Mouse (Mus musculus) megakaryocyte, embryonic 14.5 days (primary cell): Measurements from ENCODE around the gene Vps13d.

ENCODE experiments used
- FLI1 ChIP-seq: IDR thresholded peaks from 2 replicates; pipeline ENCODE4 v1.6.1; 2012; ENCODE audit warnings: low read length, inconsistent platforms, mixed read lengths
- GATA1 ChIP-seq: IDR thresholded peaks from 3 replicates; pipeline ENCODE4 v1.6.1; 2012; ENCODE audit warnings: mixed read lengths, low read length, inconsistent platforms, borderline replicate concordance

DNA sequence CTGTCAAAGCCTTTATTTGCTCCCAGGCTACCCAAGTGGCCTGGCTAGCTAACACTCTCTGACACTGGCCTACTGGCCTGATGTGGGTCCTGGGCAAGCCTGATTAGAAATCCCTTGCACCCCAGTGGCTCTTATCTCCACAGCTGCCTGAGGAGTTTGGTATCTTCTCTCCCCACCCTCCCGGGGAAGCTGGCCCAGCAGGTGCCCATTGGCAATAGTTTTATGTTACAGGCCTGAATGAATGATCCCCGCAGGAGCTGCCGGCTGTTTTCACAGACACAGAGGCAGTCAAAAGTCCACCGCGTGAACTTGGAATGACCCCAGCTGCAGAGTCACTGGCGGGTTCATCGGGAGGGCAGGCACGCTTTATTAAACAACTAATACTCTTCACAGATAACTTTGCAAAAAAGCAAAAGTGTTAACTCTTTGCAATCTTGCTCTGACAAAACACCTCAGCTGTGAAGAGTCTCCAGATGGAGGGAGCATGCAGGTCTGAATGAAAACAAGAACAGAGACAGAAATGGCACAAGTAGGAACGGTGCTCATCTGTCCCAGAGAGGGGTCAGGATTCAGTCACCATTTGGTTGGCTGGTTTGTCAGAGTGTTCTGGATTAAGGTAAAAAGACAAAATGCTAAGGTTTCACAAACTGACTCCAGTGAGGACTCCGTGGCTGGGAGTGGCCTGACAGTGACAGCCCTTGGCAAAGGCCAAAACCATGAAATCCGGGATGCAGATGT lies 160.1 kb downstream of the Vps13d start:
- TF ChIP-seq GATA1 (no peak), FLI1 (no peak)
